Mouse (Mus musculus): ENCODE results near the gene Prkca. TPM values are rescaled to one million over a fixed set of nuclear protein-coding genes. Genes with fewer than 3 reads are reported as not detected.

Gene Prkca
- polyA plus RNA-seq, 1 experiment from 2014 or later: 4.5 TPM

DNA sequence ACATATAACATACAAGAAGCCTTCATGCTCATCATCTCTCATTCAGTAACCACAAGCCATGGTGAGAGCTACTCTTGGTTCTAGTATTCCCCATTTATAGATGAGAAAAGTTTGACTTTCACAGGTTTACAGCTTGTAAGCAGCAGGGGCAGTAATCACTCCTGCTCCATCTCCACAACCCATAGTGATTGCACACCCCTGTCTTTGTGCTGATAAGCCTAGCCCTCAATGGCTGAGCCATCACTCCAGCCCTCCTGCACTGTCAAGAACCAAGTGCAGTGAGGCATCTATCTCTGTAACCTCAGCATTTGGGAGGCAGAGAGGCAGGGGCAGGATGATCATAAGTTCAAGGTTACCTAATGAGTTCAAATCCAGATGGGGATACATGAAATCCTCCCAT lies 48.4 kb downstream of the Prkca start:
- no peak overlapping the region for H3K4me2 ChIP-seq
- DNase-seq (ENCODE audit: low spot score, missing footprints): no peak
- no peak for ATAC-seq (ENCODE audit: low FRiP score)
- H3K36me3 ChIP-seq (ENCODE audit: control insufficient read depth, insufficient read depth, low read length): no peaks in the 10 kb centered on the region
- no peaks in the 10 kb centered on the region for H3K27me3 ChIP-seq (ENCODE audit: control insufficient read depth, insufficient read depth, low read length)
- H3K27ac ChIP-seq (ENCODE audit: low read depth, low read length): no peak overlapping the region
- no peaks in the 10 kb centered on the region for H3K9me3 ChIP-seq (ENCODE audit: control insufficient read depth, low read length)
- H3K9ac ChIP-seq (ENCODE audit: low read length): no peak overlapping the region
- peaks cover 4% of the 10 kb centered on the region; the same call in 1 of the 2 replicates for H3K4me1 ChIP-seq (ENCODE audit: control insufficient read depth, insufficient read depth, low read length)
- H3K4me3 ChIP-seq (ENCODE audit: low read depth, low read length): no peak overlapping the region

GRCm38 (mm10) chr11:108294305-108294813 lies 49.4 kb downstream of the Prkca start:
- no peak overlapping the region for H3K4me3 ChIP-seq (ENCODE audit: low read depth, low read length)
- no peaks in the 10 kb centered on the region for H3K27me3 ChIP-seq (ENCODE audit: control insufficient read depth, insufficient read depth, low read length)
- ATAC-seq (ENCODE audit: low FRiP score): no peak
- peaks cover 4% of the 10 kb centered on the region; the same call in 1 of the 2 replicates for H3K4me1 ChIP-seq (ENCODE audit: control insufficient read depth, insufficient read depth, low read length)
- H3K9ac ChIP-seq (ENCODE audit: low read length): no peak overlapping the region
- H3K36me3 ChIP-seq (ENCODE audit: control insufficient read depth, insufficient read depth, low read length): no peaks in the 10 kb centered on the region
- no peak for DNase-seq (ENCODE audit: low spot score, missing footprints)
- no peak overlapping the region for H3K4me2 ChIP-seq
- H3K9me3 ChIP-seq (ENCODE audit: control insufficient read depth, low read length): no peaks in the 10 kb centered on the region
- H3K27ac ChIP-seq (ENCODE audit: low read depth, low read length): no peak overlapping the region
- WGBS: 95% methylated on average over 12 of the region's 12 CpGs

DNA sequence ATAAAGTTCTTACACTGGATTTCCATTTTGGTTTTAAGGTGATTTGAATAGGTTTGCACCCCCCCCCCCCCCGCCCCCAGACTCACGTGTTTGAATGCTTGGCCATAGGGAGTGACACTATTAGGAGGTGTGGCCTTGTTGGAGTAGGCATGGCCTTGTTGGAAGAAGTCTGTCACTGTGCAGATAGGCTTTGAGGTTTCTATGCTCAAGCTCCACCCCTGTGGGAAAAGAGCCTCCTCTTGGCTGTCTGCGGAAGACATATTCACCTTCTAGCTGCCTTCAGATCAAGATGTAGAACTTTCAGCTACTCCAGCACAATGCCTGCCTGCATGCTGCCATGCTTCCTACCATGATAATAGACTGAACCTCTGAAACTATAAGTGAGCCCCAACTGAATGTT lies 49.9 kb downstream of the Prkca start:
- no peaks in the 10 kb centered on the region for H3K9me3 ChIP-seq (ENCODE audit: control insufficient read depth, low read length)
- H3K9ac ChIP-seq (ENCODE audit: low read length): no peak overlapping the region
- ATAC-seq (ENCODE audit: low FRiP score) (no peak), DNase-seq (ENCODE audit: low spot score, missing footprints) (no peak)
- H3K4me3 ChIP-seq (ENCODE audit: low read depth, low read length): no peak overlapping the region
- H3K27me3 ChIP-seq (ENCODE audit: control insufficient read depth, insufficient read depth, low read length): no peaks in the 10 kb centered on the region
- H3K4me2 ChIP-seq: no peak overlapping the region
- no peaks in the 10 kb centered on the region for H3K36me3 ChIP-seq (ENCODE audit: control insufficient read depth, insufficient read depth, low read length)
- H3K4me1 ChIP-seq (ENCODE audit: control insufficient read depth, insufficient read depth, low read length): peaks cover 4% of the 10 kb centered on the region; the same call in 1 of the 2 replicates
- WGBS: 81% methylated on average over 3 of the region's 3 CpGs
- H3K27ac ChIP-seq (ENCODE audit: low read depth, low read length): no peak overlapping the region

DNA sequence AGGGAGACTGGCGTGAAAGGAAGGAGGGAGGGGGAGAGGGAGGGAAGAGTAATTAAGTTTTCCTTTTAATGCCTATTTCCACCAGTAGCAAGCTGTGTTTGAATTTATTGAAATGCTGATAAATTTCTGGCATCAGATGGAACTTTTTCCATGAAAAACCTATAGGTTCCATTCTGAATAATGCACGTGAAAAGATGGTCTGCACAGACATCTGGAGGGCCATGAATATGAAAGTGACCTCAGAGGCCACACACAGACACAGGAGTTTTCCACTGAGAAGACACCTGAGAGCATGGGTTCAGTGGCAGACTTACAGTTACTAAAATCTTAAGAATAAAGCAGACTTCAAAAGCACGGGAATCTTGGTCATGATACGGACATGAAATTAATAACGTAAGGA lies 54.5 kb downstream of the Prkca start:
- no peaks in the 10 kb centered on the region for H3K4me1 ChIP-seq (ENCODE audit: control insufficient read depth, insufficient read depth, low read length)
- no peak overlapping the region for H3K4me2 ChIP-seq
- H3K9ac ChIP-seq (ENCODE audit: low read length): no peak overlapping the region
- no peak overlapping the region for H3K4me3 ChIP-seq (ENCODE audit: low read depth, low read length)
- H3K27ac ChIP-seq (ENCODE audit: low read depth, low read length): no peak overlapping the region
- 90% methylated on average over 5 of the region's 5 CpGs for WGBS
- H3K36me3 ChIP-seq (ENCODE audit: control insufficient read depth, insufficient read depth, low read length): no peaks in the 10 kb centered on the region
- H3K9me3 ChIP-seq (ENCODE audit: control insufficient read depth, low read length): no peaks in the 10 kb centered on the region
- DNase-seq (ENCODE audit: low spot score, missing footprints) (no peak), ATAC-seq (ENCODE audit: low FRiP score) (no peak)
- H3K27me3 ChIP-seq (ENCODE audit: control insufficient read depth, insufficient read depth, low read length): no peaks in the 10 kb centered on the region

GRCm38 (mm10) chr11:108287321-108287720 lies 56.4 kb downstream of the Prkca start:
- Histone ChIP-seq H3K9me3 (ENCODE audit: control insufficient read depth, low read length) (no peaks in the 10 kb centered on the region), H3K4me1 (ENCODE audit: control insufficient read depth, insufficient read depth, low read length) (no peaks in the 10 kb centered on the region), H3K4me3 (ENCODE audit: low read depth, low read length) (no peak overlapping the region), H3K36me3 (ENCODE audit: control insufficient read depth, insufficient read depth, low read length) (no peaks in the 10 kb centered on the region), H3K4me2 (no peak overlapping the region), H3K27ac (ENCODE audit: low read depth, low read length) (no peak overlapping the region), H3K9ac (ENCODE audit: low read length) (no peak overlapping the region), H3K27me3 (ENCODE audit: control insufficient read depth, insufficient read depth, low read length) (no peaks in the 10 kb centered on the region)
- no peak for ATAC-seq (ENCODE audit: low FRiP score)
- no peak for DNase-seq (ENCODE audit: low spot score, missing footprints)
- WGBS: 79% methylated on average over 2 of the region's 2 CpGs

- Histone ChIP-seq H3K9me3 (ENCODE audit: control insufficient read depth, low read length) (no peaks in the 10 kb centered on the region), H3K4me3 (ENCODE audit: low read depth, low read length) (no peak overlapping the region), H3K4me2 (no peak overlapping the region), H3K9ac (ENCODE audit: low read length) (no peak overlapping the region), H3K27me3 (ENCODE audit: control insufficient read depth, insufficient read depth, low read length) (no peaks in the 10 kb centered on the region), H3K36me3 (ENCODE audit: control insufficient read depth, insufficient read depth, low read length) (no peaks in the 10 kb centered on the region), H3K4me1 (ENCODE audit: control insufficient read depth, insufficient read depth, low read length) (no peaks in the 10 kb centered on the region), H3K27ac (ENCODE audit: low read depth, low read length) (no peak overlapping the region)
- DNase-seq (ENCODE audit: low spot score, missing footprints) (no peak), ATAC-seq (ENCODE audit: low FRiP score) (no peak)
- WGBS: 28% methylated on average over 5 of the region's 5 CpGs
Observed at GRCm38 (mm10) chr11:108285046-108285445, 58.7 kb downstream of the Prkca start.

- H3K36me3 ChIP-seq (ENCODE audit: control insufficient read depth, insufficient read depth, low read length): no peaks in the 10 kb centered on the region
- no peaks in the 10 kb centered on the region for H3K4me1 ChIP-seq (ENCODE audit: control insufficient read depth, insufficient read depth, low read length)
- H3K9ac ChIP-seq (ENCODE audit: low read length): no peak overlapping the region
- H3K27me3 ChIP-seq (ENCODE audit: control insufficient read depth, insufficient read depth, low read length): no peaks in the 10 kb centered on the region
- no peak overlapping the region for H3K4me2 ChIP-seq
- ATAC-seq (ENCODE audit: low FRiP score) (no peak), DNase-seq (ENCODE audit: low spot score, missing footprints) (no peak)
- H3K9me3 ChIP-seq (ENCODE audit: control insufficient read depth, low read length): no peaks in the 10 kb centered on the region
- H3K27ac ChIP-seq (ENCODE audit: low read depth, low read length): no peak overlapping the region
- no peak overlapping the region for H3K4me3 ChIP-seq (ENCODE audit: low read depth, low read length)
- 77% methylated on average over 1 of the region's 1 CpGs for WGBS
Observed at GRCm38 (mm10) chr11:108282850-108283459, 60.8 kb downstream of the Prkca start.

DNA sequence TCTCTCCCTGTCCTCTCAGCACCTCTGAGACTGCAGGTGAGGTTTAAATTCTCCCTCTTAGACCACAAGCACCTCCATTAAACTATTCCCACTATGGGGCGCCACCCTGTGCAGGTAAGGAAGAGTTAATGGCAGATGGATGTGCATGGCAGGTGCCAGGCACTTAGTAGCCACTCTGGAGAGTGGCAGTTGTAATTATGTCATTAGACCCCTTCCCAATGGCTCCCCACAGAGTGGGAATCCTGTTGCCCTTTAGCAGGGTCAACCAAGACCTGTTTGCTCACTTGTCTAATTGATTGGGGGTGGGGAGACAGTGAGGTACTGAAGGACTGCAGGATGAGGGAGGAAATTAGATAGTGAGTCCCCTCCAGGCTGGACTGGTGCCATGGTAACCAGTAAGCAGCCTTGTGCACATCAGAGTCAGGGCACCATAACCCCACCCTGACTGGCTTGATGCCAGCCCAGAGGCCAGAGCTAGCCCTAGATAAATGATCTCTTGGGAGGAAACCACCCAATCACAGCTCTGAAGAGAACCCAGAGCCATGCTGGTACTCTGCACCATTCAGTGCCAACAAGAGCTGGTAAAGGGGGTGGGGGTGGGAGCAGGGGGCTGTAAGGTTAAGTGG lies 63.9 kb downstream of the Prkca start:
- H3K36me3 ChIP-seq (ENCODE audit: control insufficient read depth, insufficient read depth, low read length): no peaks in the 10 kb centered on the region
- DNase-seq (ENCODE audit: low spot score, missing footprints): no peak
- no peak overlapping the region for H3K4me2 ChIP-seq
- no peaks in the 10 kb centered on the region for H3K9me3 ChIP-seq (ENCODE audit: control insufficient read depth, low read length)
- H3K27ac ChIP-seq (ENCODE audit: low read depth, low read length): no peak overlapping the region
- no peak overlapping the region for H3K4me3 ChIP-seq (ENCODE audit: low read depth, low read length)
- ATAC-seq (ENCODE audit: low FRiP score): peak; percentile 48; the same call in 1 of the 2 replicates
- no peaks in the 10 kb centered on the region for H3K27me3 ChIP-seq (ENCODE audit: control insufficient read depth, insufficient read depth, low read length)
- H3K9ac ChIP-seq (ENCODE audit: low read length): no peak overlapping the region
- no peaks in the 10 kb centered on the region for H3K4me1 ChIP-seq (ENCODE audit: control insufficient read depth, insufficient read depth, low read length)
- 88% methylated on average over 1 of the region's 1 CpGs for WGBS

DNA sequence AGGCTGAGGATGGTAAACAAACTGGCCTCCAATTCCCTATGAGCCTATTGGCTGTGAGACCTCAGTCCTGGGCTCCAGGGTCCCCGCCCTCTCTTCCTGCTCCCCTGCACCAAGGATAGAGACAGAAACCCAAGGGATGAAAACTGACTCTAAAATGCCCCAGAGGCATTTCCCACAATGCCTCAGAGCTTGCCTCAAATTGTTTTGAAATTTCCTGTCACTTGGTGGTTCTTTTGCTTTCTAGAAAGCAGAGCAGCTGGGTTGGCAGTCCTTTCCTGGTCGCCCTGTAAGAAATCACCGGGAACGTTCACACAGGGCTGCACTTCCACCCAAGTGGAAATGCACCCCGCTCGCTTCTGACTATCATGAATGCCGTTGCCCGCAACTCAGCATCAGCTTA lies 66.6 kb downstream of the Prkca start:
- Histone ChIP-seq H3K36me3 (ENCODE audit: control insufficient read depth, insufficient read depth, low read length) (no peaks in the 10 kb centered on the region), H3K27ac (ENCODE audit: low read depth, low read length) (no peak overlapping the region), H3K9ac (ENCODE audit: low read length) (no peak overlapping the region), H3K4me1 (ENCODE audit: control insufficient read depth, insufficient read depth, low read length) (no peaks in the 10 kb centered on the region), H3K4me2 (no peak overlapping the region), H3K9me3 (ENCODE audit: control insufficient read depth, low read length) (no peaks in the 10 kb centered on the region), H3K4me3 (ENCODE audit: low read depth, low read length) (no peak overlapping the region), H3K27me3 (ENCODE audit: control insufficient read depth, insufficient read depth, low read length) (no peaks in the 10 kb centered on the region)
- DNase-seq (ENCODE audit: low spot score, missing footprints): no peak
- WGBS: 85% methylated on average over 8 of the region's 8 CpGs
- ATAC-seq (ENCODE audit: low FRiP score): no peak

Data from midbrain, embryonic 11.5 days (tissue).